ENCODE assay signal across 9 mouse cellular contexts in genomic region chr7:99555862-99556261, GRCm38 (mm10). TPM values are rescaled to one million over a fixed set of nuclear protein-coding genes. Genes with fewer than 3 reads are reported as not detected.
DNase-seq lines count a peak whose midpoint lies in the region; ATAC-seq and TF ChIP-seq lines count a peak whose summit lies in the region.
"Had no signal": no experiment of that assay in that cellular context is flagged by ENCODE, and none has a peak within 500 bp of the region (broad histone marks: within the 10 kb centered on the region; RNA-seq: fewer than 3 reads in every experiment).

No protein-coding gene starts in this region.

- H3K4me2 ChIP-seq in midbrain, embryonic 14.5 days (ENCODE audit: low read length), result no peak overlapping the region
- no peak overlapping the region for H3K4me2 ChIP-seq in midbrain, embryonic 16.5 days (ENCODE audit: low read length)
- no peak overlapping the region for H3K4me2 ChIP-seq in midbrain, postnatal 0 days (ENCODE audit: low read depth, low read length, poor library complexity, severe bottlenecking)
- H3K4me2 ChIP-seq: liver, embryonic 15.5 days had no signal

- H3K4me3 ChIP-seq in midbrain, embryonic 14.5 days (replicated peaks; ENCODE audit: low read depth, low read length), result no peak overlapping the region
- no peak overlapping the region for H3K4me3 ChIP-seq in midbrain, embryonic 16.5 days (ENCODE audit: low read depth, low read length)
- no peak overlapping the region for H3K4me3 ChIP-seq in midbrain, postnatal 0 days (ENCODE audit: low read depth, low read length)
- no peak overlapping the region for H3K4me3 ChIP-seq in testis, adult 2 months (ENCODE audit: control insufficient read depth, low read depth, low read length)
- H3K4me3 ChIP-seq: liver, embryonic 15.5 days had no signal

- no peaks in the 10 kb centered on the region for H3K27me3 ChIP-seq in midbrain, embryonic 14.5 days (ENCODE audit: control insufficient read depth, insufficient read depth, low read length)
- no peaks in the 10 kb centered on the region for H3K27me3 ChIP-seq in midbrain, embryonic 16.5 days (ENCODE audit: control insufficient read depth, insufficient read depth, low read depth, low read length)
- H3K27me3 ChIP-seq in midbrain, postnatal 0 days (ENCODE audit: insufficient read depth, low read length), result no peaks in the 10 kb centered on the region
- H3K27me3 ChIP-seq in testis, adult 2 months (ENCODE audit: control insufficient read depth, insufficient read depth, low read length), result no peaks in the 10 kb centered on the region
- H3K27me3 ChIP-seq: liver, embryonic 15.5 days had no signal

- no peaks in the 10 kb centered on the region for H3K9me3 ChIP-seq in midbrain, embryonic 14.5 days (ENCODE audit: control insufficient read depth, low read length)
- no peaks in the 10 kb centered on the region for H3K9me3 ChIP-seq in midbrain, embryonic 16.5 days (replicated peaks; ENCODE audit: control insufficient read depth, low read length, poor library complexity, severe bottlenecking)
- H3K9me3 ChIP-seq in midbrain, postnatal 0 days (ENCODE audit: low read length), result no peaks in the 10 kb centered on the region
- H3K9me3 ChIP-seq: liver, embryonic 15.5 days had no signal

- peaks cover 8% of the 10 kb centered on the region for H3K4me1 ChIP-seq in midbrain, embryonic 14.5 days (ENCODE audit: control insufficient read depth, insufficient read depth, low read length)
- H3K4me1 ChIP-seq in midbrain, embryonic 16.5 days (ENCODE audit: control insufficient read depth, insufficient read depth, low read length), result peaks cover 11% of the 10 kb centered on the region
- H3K4me1 ChIP-seq in midbrain, postnatal 0 days (ENCODE audit: insufficient read depth, low read length), result peaks cover 7% of the 10 kb centered on the region; the same call in 1 of the 2 replicates
- H3K4me1 ChIP-seq in testis, adult 2 months (ENCODE audit: control insufficient read depth, insufficient read depth, low read length), result no peaks in the 10 kb centered on the region; the same call in 1 of the 2 replicates

- no peak overlapping the region for H3K9ac ChIP-seq in midbrain, embryonic 14.5 days (replicated peaks; ENCODE audit: low read length)
- no peak overlapping the region for H3K9ac ChIP-seq in midbrain, embryonic 16.5 days (ENCODE audit: low read depth, low read length)
- no peak overlapping the region for H3K9ac ChIP-seq in midbrain, postnatal 0 days (replicated peaks; ENCODE audit: low read length, poor library complexity, severe bottlenecking)
- H3K9ac ChIP-seq: liver, embryonic 15.5 days had no signal

- intact Hi-C loops in left cerebral cortex, postnatal 14 days (cut with DNase I), result loop anchor here (1.0 kb wide), 1 partner anchor 56 kb away; no protein-coding TSS in a partner anchor

- no peak for ATAC-seq in midbrain, embryonic 14.5 days (ENCODE audit: low FRiP score, low TSS enrichment)
- ATAC-seq in midbrain, embryonic 16.5 days, result no peak
- ATAC-seq in midbrain, postnatal 0 days (ENCODE audit: low FRiP score), result no peak

- peak; percentile 61 for DNase-seq in midbrain, embryonic 14.5 days
- DNase-seq in brain, adult 2 months (ENCODE audit: low read depth, low spot score), result peak; percentile 86
- DNase-seq in frontal cortex, postnatal 14 days (ENCODE audit: low spot score in 2 of 2), result peak; percentile 51 to 60
- peak; percentile 64 for DNase-seq in induced T-regulatory cell, adult 2 months (ENCODE audit: low read depth)
- DNase-seq in left cerebral cortex, postnatal 14 days (ENCODE audit: low spot score in 2 of 2), result peak; percentile 67 to 77
- DNase-seq in midbrain, postnatal 0 days (ENCODE audit: low spot score), result peak; percentile 55

- no peak overlapping the region for H3K27ac ChIP-seq in midbrain, embryonic 14.5 days (replicated peaks; ENCODE audit: low read depth, low read length)
- H3K27ac ChIP-seq in midbrain, embryonic 16.5 days (ENCODE audit: low read length), result no peak overlapping the region
- H3K27ac ChIP-seq in midbrain, postnatal 0 days (ENCODE audit: low read depth, low read length), result no peak overlapping the region
- no peak overlapping the region for H3K27ac ChIP-seq in testis, adult 2 months (ENCODE audit: control insufficient read depth, insufficient read depth, low read depth, low read length)
- H3K27ac ChIP-seq: liver, embryonic 15.5 days had no signal

- H3K36me3 ChIP-seq in midbrain, embryonic 14.5 days (ENCODE audit: control insufficient read depth, insufficient read depth, low read length), result no peaks in the 10 kb centered on the region
- no peaks in the 10 kb centered on the region for H3K36me3 ChIP-seq in midbrain, embryonic 16.5 days (ENCODE audit: control insufficient read depth, insufficient read depth, low read length)
- H3K36me3 ChIP-seq in midbrain, postnatal 0 days (ENCODE audit: insufficient read depth, low read length), result no peaks in the 10 kb centered on the region
- no peaks in the 10 kb centered on the region for H3K36me3 ChIP-seq in testis, adult 2 months (ENCODE audit: control insufficient read depth, insufficient read depth, low read length)

- no peak for TF ChIP-seq POLR2A in testis, adult 2 months (IDR thresholded peaks at IDR 0.05; ENCODE audit: control insufficient read depth, low read depth, low read length)

- WGBS in midbrain, embryonic 14.5 days, result 36% methylated on average over 6 of the region's 6 CpGs
- 34% methylated on average over 6 of the region's 6 CpGs for WGBS in midbrain, embryonic 16.5 days
- 31% methylated on average over 6 of the region's 6 CpGs for WGBS in midbrain, postnatal 0 days

- peak; percentile 74 for TF ChIP-seq CTCF in midbrain, postnatal 0 days (IDR thresholded peaks at IDR 0.05)
- peak; percentile 56 for TF ChIP-seq CTCF in testis, adult 2 months (IDR thresholded peaks at IDR 0.05; ENCODE audit: control insufficient read depth, insufficient read depth, insufficient replicate concordance, low read depth, low read length)

RNA-seq across cellular contexts. Expression of gene Arrb1, which starts 20.6 kb away (rescaled TPM):
- 10.3 and 13.3 TPM in 2 replicates for polyA plus RNA-seq in midbrain, embryonic 14.5 days (2014; fragmentation: Nextera tagmentation; extraction: Ambion mirVana)
- 18.4 and 21.0 TPM in 2 replicates for polyA plus RNA-seq in midbrain, embryonic 16.5 days (2015; fragmentation: Nextera tagmentation; extraction: Ambion mirVana)
- total RNA-seq in left cerebral cortex, postnatal 14 days (2021), result 100 to 1,000 TPM; 154 to 160 TPM
- 118 and 163 TPM in 2 replicates for total RNA-seq in midbrain, postnatal 0 days (2014; rRNA removed)
- polyA plus RNA-seq in midbrain, postnatal 0 days (2015; fragmentation: Nextera tagmentation; extraction: Ambion mirVana), result 14.2 and 15.0 TPM in 2 replicates
- 14.9 and 19.4 TPM in 2 replicates for polyA plus RNA-seq in testis, adult 2 months (2012; rRNA removed)
